Mouse (Mus musculus) thymus, adult 2 months (tissue): ENCODE results near the gene Tnfrsf13b.

Source experiments
- CTCF ChIP-seq: fragments of 200-500 bp; IDR thresholded peaks from 2 replicates; pipeline ENCODE4 v1.5.1; 2012; ENCODE audit warnings: mild to moderate bottlenecking, control low read depth, low read length, moderate library complexity, borderline replicate concordance; ENCODE audit not compliant: control insufficient read depth, poor library complexity, insufficient read depth; ENCODE audit errors: extremely low read depth
- POLR2A ChIP-seq: fragments of 200-500 bp; IDR thresholded peaks from 2 replicates; pipeline ENCODE4 v1.6.1; 2012; ENCODE audit warnings: mild to moderate bottlenecking, low read length, control low read depth, moderate library complexity; ENCODE audit not compliant: control insufficient read depth, poor library complexity, insufficient read depth; ENCODE audit errors: extremely low read depth

DNA sequence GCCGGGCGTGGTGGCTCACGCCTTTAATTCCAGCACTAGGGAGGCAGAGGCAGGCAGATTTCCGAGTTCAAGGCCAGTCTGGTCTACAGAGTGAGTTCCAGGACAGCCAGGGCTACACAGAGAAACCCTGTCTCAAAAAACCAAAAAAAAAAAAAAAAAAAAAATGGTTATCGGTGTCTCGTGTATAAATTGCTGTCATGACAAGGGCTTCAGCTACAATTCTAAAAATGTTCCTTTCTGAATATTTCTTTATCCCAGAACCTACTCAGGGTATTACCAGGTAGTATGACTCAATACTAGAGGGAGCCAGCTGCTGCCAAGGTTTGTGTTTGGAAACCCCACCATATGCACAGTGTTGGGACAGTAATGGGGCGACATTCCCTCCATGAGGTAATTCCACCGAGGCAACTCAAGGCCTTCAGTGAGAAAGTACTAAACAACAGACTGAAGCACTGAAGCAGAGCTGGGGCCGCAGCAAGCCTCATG is 4.2 kb upstream of the Tnfrsf13b start:
- no peak for TF ChIP-seq POLR2A
- no peak for TF ChIP-seq CTCF
